Mouse (Mus musculus) liver, adult 2 months (tissue): ENCODE results near the gene Mypop. TPM values are rescaled to one million over a fixed set of nuclear protein-coding genes. Genes with fewer than 3 reads are reported as not detected.

Experiments
- DNase-seq: peaks from one replicate; pipeline ENCODE4 v3.0.0-alpha.2; 2011; ENCODE audit warnings: low read depth, low spot score; ENCODE audit errors: extremely low read depth
- H3K27ac ChIP-seq: fragments of 200-500 bp; replicated peaks from 2 replicates; pipeline ENCODE4 v1.5.1; 2012; ENCODE audit warnings: low read depth, mild to moderate bottlenecking, control low read depth, inconsistent platforms, low read length; ENCODE audit not compliant: insufficient read depth
- H3K27me3 ChIP-seq: fragments of 200-500 bp; 2 replicates; pipeline ENCODE4 v1.6.1; 2012; ENCODE audit warnings: mild to moderate bottlenecking, moderate library complexity, low read length, inconsistent platforms; ENCODE audit not compliant: control insufficient read depth, insufficient read depth
- H3K36me3 ChIP-seq: fragments of 200-500 bp; 2 replicates; pipeline ENCODE4 v1.6.1; 2012; ENCODE audit warnings: low read length, inconsistent platforms; ENCODE audit not compliant: control insufficient read depth, insufficient read depth
- H3K4me1 ChIP-seq: fragments of 200-500 bp; 2 replicates; pipeline ENCODE4 v1.6.1; 2011; ENCODE audit warnings: low read length; ENCODE audit not compliant: control insufficient read depth, insufficient read depth
- H3K4me3 ChIP-seq: fragments of 200-500 bp; 2 replicates; pipeline ENCODE4 v1.5.1; 2011; ENCODE audit warnings: low read depth, mild to moderate bottlenecking, control low read depth, low read length, moderate library complexity; ENCODE audit not compliant: insufficient read depth
- H3K79me2 ChIP-seq: fragments of 200-500 bp; 2 replicates; pipeline ENCODE4 v1.6.1; 2012; ENCODE audit warnings: inconsistent platforms, mild to moderate bottlenecking, low read length, moderate library complexity; ENCODE audit not compliant: control insufficient read depth, insufficient read depth
- H3K9ac ChIP-seq: fragments of 200-500 bp; 2 replicates; pipeline ENCODE4 v1.6.1; 2012; ENCODE audit warnings: low read depth, mild to moderate bottlenecking, control low read depth, inconsistent platforms, low read length
- CTCF ChIP-seq: fragments of 200-500 bp; IDR thresholded peaks from 2 replicates; pipeline ENCODE4 v1.5.1; 2011; ENCODE audit warnings: low read depth, low read length, control low read depth
- POLR2A ChIP-seq: fragments of 200-500 bp; IDR thresholded peaks from 2 replicates; pipeline ENCODE4 v1.6.1; 2011; ENCODE audit warnings: low read length, control low read depth; ENCODE audit not compliant: insufficient read depth; ENCODE audit errors: extremely low read depth
- WGBS: fragments of 180-500 bp; shearing (Covaris S2); methylation state at CpG from one replicate; pipeline ENCODE4 v1.1.7; 2018; 5-methylcytosine and 5-hydroxymethylcytosine counted together
- polyA plus RNA-seq: library from polyadenylated mRNA; depleted of rRNA; stranded (reverse); fragments of >200 nt; gene quantifications from 2 replicates; pipeline ENCODE4 v1.2.3, GENCODE M21; 2012
- total RNA-seq: library from RNA; depleted of rRNA; stranded (reverse); fragments of >200 nt; gene quantifications from 2 replicates; pipeline ENCODE4 v1.2.3, GENCODE M21; 2014

Gene Mypop
- total and polyA plus RNA-seq, 2 experiments: 0.65 to 3.1 TPM

GRCm38 (mm10) chr7:18978381-18978780 lies 12.7 kb upstream of the Mypop start:
- H3K27ac ChIP-seq: no peak overlapping the region
- 93% methylated on average over 9 of the region's 9 CpGs for WGBS
- H3K27me3 ChIP-seq: no peaks in the 10 kb centered on the region
- no peak for DNase-seq
- no peaks in the 10 kb centered on the region for H3K4me1 ChIP-seq
- H3K79me2 ChIP-seq: no peaks in the 10 kb centered on the region
- H3K4me3 ChIP-seq: no peak overlapping the region
- no peak overlapping the region for H3K9ac ChIP-seq
- no peaks in the 10 kb centered on the region for H3K36me3 ChIP-seq
- TF ChIP-seq POLR2A (no peak), CTCF (no peak)

DNA sequence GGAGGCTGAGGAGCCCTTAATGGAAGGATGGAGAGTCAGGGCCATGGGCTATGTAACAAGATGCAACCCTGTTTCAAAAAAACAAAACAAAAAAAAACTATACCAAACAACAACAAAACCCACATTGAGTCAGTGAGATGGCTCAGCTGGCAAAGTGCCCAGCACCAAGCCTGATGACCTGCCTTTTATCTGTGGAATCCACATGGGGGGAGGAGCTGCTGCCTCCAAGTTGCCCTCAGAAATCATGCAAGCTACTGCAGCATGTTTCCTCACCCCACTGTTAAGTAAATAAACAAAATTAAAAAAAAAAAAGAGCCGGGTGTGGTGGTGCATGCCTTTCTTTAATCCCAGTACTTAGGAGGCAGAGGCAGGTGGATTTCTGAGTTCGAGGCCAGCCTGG lies 4.5 kb upstream of the Mypop start:
- WGBS: 48% methylated on average over 2 of the region's 2 CpGs
- Histone ChIP-seq H3K79me2 (no peaks in the 10 kb centered on the region), H3K4me3 (no peak overlapping the region), H3K27me3 (no peaks in the 10 kb centered on the region), H3K36me3 (no peaks in the 10 kb centered on the region), H3K9ac (no peak overlapping the region), H3K27ac (no peak overlapping the region), H3K4me1 (peaks cover 1% of the 10 kb centered on the region)
- TF ChIP-seq POLR2A: no peak
- no peak for TF ChIP-seq CTCF
- DNase-seq: no peak

- no peak for TF ChIP-seq CTCF
- TF ChIP-seq POLR2A: no peak
- DNase-seq: no peak
- Histone ChIP-seq H3K4me3 (no peak within 1 kb of the TSS), H3K79me2 (no peaks in the 10 kb centered on the region), H3K27ac (no peak within 1 kb of the TSS), H3K36me3 (no peaks in the 10 kb centered on the region), H3K27me3 (no peaks in the 10 kb centered on the region), H3K9ac (no peak within 1 kb of the TSS), H3K4me1 (peaks cover 3% of the 10 kb centered on the region)
- 45% methylated on average over 2 of the region's 2 CpGs for WGBS
Measured at GRCm38 (mm10) chr7:18987100-18987499, 3.9 kb upstream of the Mypop start, which contains the start of gene Nanos2. Gene Nanos2 (plus strand): TSS chr7:18987400.

GRCm38 (mm10) chr7:18987747-18988146 lies 3.3 kb upstream of the Mypop start:
- H3K79me2 ChIP-seq: no peaks in the 10 kb centered on the region
- H3K36me3 ChIP-seq: no peaks in the 10 kb centered on the region
- DNase-seq: no peak
- H3K4me3 ChIP-seq: no peak overlapping the region
- no peak overlapping the region for H3K9ac ChIP-seq
- no peak overlapping the region for H3K27ac ChIP-seq
- H3K4me1 ChIP-seq: peaks cover 3% of the 10 kb centered on the region
- WGBS: 69% methylated on average over 13 of the region's 13 CpGs
- no peaks in the 10 kb centered on the region for H3K27me3 ChIP-seq
- TF ChIP-seq POLR2A: no peak
- no peak for TF ChIP-seq CTCF

- whole genome bisulfite sequencing: 64% methylated on average over 6 of the region's 6 CpGs
- H3K79me2 ChIP-seq: no peaks in the 10 kb centered on the region
- no peak overlapping the region for H3K9ac ChIP-seq
- H3K4me3 ChIP-seq: no peak overlapping the region
- no peaks in the 10 kb centered on the region for H3K27me3 ChIP-seq
- H3K36me3 ChIP-seq: no peaks in the 10 kb centered on the region
- TF ChIP-seq CTCF (no peak), POLR2A (no peak)
- peaks cover 3% of the 10 kb centered on the region for H3K4me1 ChIP-seq
- H3K27ac ChIP-seq: no peak overlapping the region
- DNase-seq: no peak
Measured at GRCm38 (mm10) chr7:18988780-18989179, 2.3 kb upstream of the Mypop start.

DNA sequence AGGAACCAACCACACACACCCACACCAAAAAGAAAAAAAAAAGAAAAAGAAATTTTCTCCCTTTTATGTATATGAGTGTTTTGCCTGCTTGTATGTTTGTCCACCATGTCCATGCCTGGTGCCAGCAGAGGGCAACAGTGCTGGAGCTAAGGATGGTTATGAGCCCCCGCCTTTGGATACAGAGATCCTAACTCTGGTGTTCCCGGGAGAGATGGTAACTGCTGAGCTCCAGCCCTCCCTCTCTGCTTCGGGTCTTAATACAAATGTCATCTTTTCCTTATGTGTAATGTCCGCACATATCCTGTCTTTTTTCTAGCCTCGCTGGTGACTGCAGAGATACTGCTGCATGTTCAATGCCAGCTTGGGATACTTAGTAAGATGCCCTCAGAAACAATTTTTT lies 1.1 kb upstream of the Mypop start:
- no peak for TF ChIP-seq CTCF
- TF ChIP-seq POLR2A: no peak
- Histone ChIP-seq H3K79me2 (no peaks in the 10 kb centered on the region), H3K4me3 (no peak overlapping the region), H3K4me1 (peaks cover 3% of the 10 kb centered on the region), H3K27me3 (no peaks in the 10 kb centered on the region), H3K36me3 (no peaks in the 10 kb centered on the region), H3K27ac (no peak overlapping the region), H3K9ac (no peak overlapping the region)
- 24% methylated on average over 5 of the region's 5 CpGs for WGBS
- DNase-seq: no peak
